11 mouse cellular contexts compared by ENCODE assay signal in genomic region chr1:152578108-152578721, GRCm38 (mm10).
DNase-seq lines count a peak whose midpoint lies in the region; ATAC-seq lines count a peak whose summit lies in the region.
"Had no signal": no experiment of that assay in that cellular context is flagged by ENCODE, and none has a peak within 500 bp of the region (broad histone marks: within the 10 kb centered on the region; RNA-seq: fewer than 3 reads in every experiment).

No protein-coding gene starts in this region.

- H3K27ac ChIP-seq in hindbrain, embryonic 10.5 days, result peak overlapping the region; percentile 42; the same call in 1 of the 2 replicates
- H3K27ac ChIP-seq in hindbrain, embryonic 11.5 days (ENCODE audit: low read depth, low read length), result no peak overlapping the region
- H3K27ac ChIP-seq in forebrain, embryonic 13.5 days, result peak overlapping the region; percentile 25; the same call in 1 of the 2 replicates
- H3K27ac ChIP-seq in midbrain, embryonic 14.5 days (replicated peaks; ENCODE audit: low read depth, low read length), result no peak overlapping the region

- WGBS in hindbrain, embryonic 10.5 days, result 57% methylated on average over 19 of the region's 19 CpGs
- 55% methylated on average over 19 of the region's 19 CpGs for WGBS in hindbrain, embryonic 11.5 days
- WGBS in forebrain, embryonic 13.5 days, result 27% methylated on average over 19 of the region's 19 CpGs
- 19% methylated on average over 19 of the region's 19 CpGs for WGBS in midbrain, embryonic 14.5 days

- H3K4me1 ChIP-seq in hindbrain, embryonic 10.5 days (replicated peaks), result peaks cover 90% of the 10 kb centered on the region
- peaks cover 2% of the 10 kb centered on the region for H3K4me1 ChIP-seq in hindbrain, embryonic 11.5 days (replicated peaks; ENCODE audit: control insufficient read depth, insufficient read depth, low read length)
- peaks cover 34% of the 10 kb centered on the region for H3K4me1 ChIP-seq in forebrain, embryonic 13.5 days
- H3K4me1 ChIP-seq in midbrain, embryonic 14.5 days (ENCODE audit: control insufficient read depth, insufficient read depth, low read length), result peaks cover 24% of the 10 kb centered on the region

- H3K27me3 ChIP-seq in hindbrain, embryonic 10.5 days (ENCODE audit: insufficient read depth, poor library complexity, severe bottlenecking), result peaks cover 28% of the 10 kb centered on the region
- no peaks in the 10 kb centered on the region for H3K27me3 ChIP-seq in hindbrain, embryonic 11.5 days (ENCODE audit: control insufficient read depth, insufficient read depth, low read length)
- H3K27me3 ChIP-seq in forebrain, embryonic 13.5 days, result peaks cover 3% of the 10 kb centered on the region; the same call in 1 of the 2 replicates
- H3K27me3 ChIP-seq in midbrain, embryonic 14.5 days (ENCODE audit: control insufficient read depth, insufficient read depth, low read length), result 0 out of 2 replicates have a peak, but pooled peaks cover 6% of the 10 kb centered on the region

- H3K9me3 ChIP-seq in hindbrain, embryonic 10.5 days, result no peaks in the 10 kb centered on the region
- H3K9me3 ChIP-seq in hindbrain, embryonic 11.5 days (ENCODE audit: control insufficient read depth, low read length), result no peaks in the 10 kb centered on the region
- H3K9me3 ChIP-seq in forebrain, embryonic 13.5 days (replicated peaks), result no peaks in the 10 kb centered on the region
- H3K9me3 ChIP-seq in midbrain, embryonic 14.5 days (ENCODE audit: control insufficient read depth, low read length), result no peaks in the 10 kb centered on the region

- no peaks in the 10 kb centered on the region for H3K36me3 ChIP-seq in hindbrain, embryonic 10.5 days
- no peaks in the 10 kb centered on the region for H3K36me3 ChIP-seq in hindbrain, embryonic 11.5 days (ENCODE audit: control insufficient read depth, insufficient read depth, low read length)
- no peaks in the 10 kb centered on the region for H3K36me3 ChIP-seq in forebrain, embryonic 13.5 days (ENCODE audit: poor library complexity, severe bottlenecking)
- no peaks in the 10 kb centered on the region for H3K36me3 ChIP-seq in midbrain, embryonic 14.5 days (ENCODE audit: control insufficient read depth, insufficient read depth, low read length)

- H3K4me2 ChIP-seq in hindbrain, embryonic 11.5 days (replicated peaks; ENCODE audit: low read depth, low read length), result no peak overlapping the region
- H3K4me2 ChIP-seq in forebrain, embryonic 13.5 days, result peak overlapping the region; percentile 49
- H3K4me2 ChIP-seq in midbrain, embryonic 14.5 days (ENCODE audit: low read length), result peak overlapping the region; percentile 28

- no peak overlapping the region for H3K4me3 ChIP-seq in hindbrain, embryonic 10.5 days
- H3K4me3 ChIP-seq in hindbrain, embryonic 11.5 days (ENCODE audit: low read depth, low read length), result no peak overlapping the region
- no peak overlapping the region for H3K4me3 ChIP-seq in forebrain, embryonic 13.5 days
- H3K4me3 ChIP-seq in midbrain, embryonic 14.5 days (replicated peaks; ENCODE audit: low read depth, low read length), result 0 out of 2 replicates have a peak overlapping the region, but pooled peaks have one; percentile 2
- H3K4me3 ChIP-seq: myocyte had no signal

- ATAC-seq in hindbrain, embryonic 11.5 days (ENCODE audit: low FRiP score), result no peak
- ATAC-seq in forebrain, embryonic 13.5 days, result 0 out of 2 replicates have a peak, but pooled peaks have one; percentile 42
- ATAC-seq in midbrain, embryonic 14.5 days (ENCODE audit: low FRiP score, low TSS enrichment), result no peak
- ATAC-seq: liver, postnatal 0 days had no signal

- no peak for DNase-seq in hindbrain, embryonic 10.5 days (ENCODE audit: low spot score)
- no peak for DNase-seq in hindbrain, embryonic 11.5 days (ENCODE audit: low spot score)
- peak; percentile 45 to 59 for DNase-seq in cerebellum, postnatal 10 days
- DNase-seq in midbrain, embryonic 14.5 days, result peak; percentile 57
- DNase-seq in B cell, adult 2 months, result no peak
- DNase-seq in ovary, postnatal 14 days (ENCODE audit: low spot score), result no peak
- DNase-seq: liver, postnatal 0 days; right cerebral cortex, postnatal 4 days; thymus, postnatal 25 days had no signal

- H3K9ac ChIP-seq in hindbrain, embryonic 11.5 days (ENCODE audit: low read depth, low read length), result no peak overlapping the region
- peak overlapping the region; percentile 57 for H3K9ac ChIP-seq in forebrain, embryonic 13.5 days
- H3K9ac ChIP-seq in midbrain, embryonic 14.5 days (replicated peaks; ENCODE audit: low read length), result no peak overlapping the region; the same call in 1 of the 2 replicates
- H3K9ac ChIP-seq: liver, postnatal 0 days had no signal

Comparison
In these comparisons a context has a peak if more than half of its experiments do, and no peak if none do; other contexts are left out.
1. H3K27ac ChIP-seq: peak in hindbrain, embryonic 10.5 days (single experiment) and forebrain, embryonic 13.5 days (single experiment); none in hindbrain, embryonic 11.5 days (single experiment) and midbrain, embryonic 14.5 days (single experiment).
2. DNase-seq: peak in cerebellum, postnatal 10 days (2 of 2) and midbrain, embryonic 14.5 days (single experiment); none in hindbrain, embryonic 10.5 days (single experiment), hindbrain, embryonic 11.5 days (single experiment), B cell, adult 2 months (0 of 2) and ovary, postnatal 14 days (single experiment).